Mouse (Mus musculus) embryo, embryonic 10 days (tissue): ENCODE data around the gene Gm7347.
"Not testable (repeated sequence)": the region's sequence is repeated elsewhere in the genome, so short reads cannot be mapped to it uniquely, and the experiment has no call there.

Experiments
- DNase-seq: peaks from one replicate; pipeline ENCODE4 v3.0.0-alpha.2; 2015; ENCODE audit warnings: low spot score

Gm7347 gene

DNA sequence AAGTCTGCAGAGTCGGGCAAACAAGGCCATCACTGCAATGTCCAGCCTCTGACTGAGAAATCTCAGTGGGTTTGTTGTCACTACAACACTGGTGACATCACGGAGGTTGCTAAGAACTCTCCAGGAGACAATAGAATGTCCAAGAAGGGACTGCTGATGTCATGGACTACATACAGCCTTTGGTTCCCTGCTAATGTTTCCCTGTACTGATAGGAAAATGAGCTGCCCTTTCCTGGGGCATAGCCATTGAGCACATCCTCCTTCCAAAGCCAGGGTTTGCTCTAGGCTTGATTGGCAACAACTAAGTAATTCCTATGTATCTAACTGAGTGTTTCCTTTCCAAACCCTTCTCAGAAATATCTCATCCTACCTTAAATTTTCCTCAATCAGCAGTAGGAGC is at the start of gene Gm7347:
Gene Gm7347 (minus strand): TSS at position 101 of the 400 bp plus-strand sequence.
- DNase-seq: not testable (repeated sequence)

GRCm38 (mm10) chr5:26105262-26105661 is 46.9 kb upstream of the Gm7347 start, which contains the start of gene 5031410I06Rik:
Gene 5031410I06Rik, minus strand, starts transcription at chr5:26105362.
- DNase-seq: not testable (repeated sequence)

- DNase-seq: not testable (repeated sequence)
These were observed 30.8 kb upstream of the Gm7347 start, which contains the start of gene Gm10471 for GRCm38 (mm10) chr5:26089191-26089590. Gene Gm10471, minus strand, starts transcription at chr5:26089291.

DNA sequence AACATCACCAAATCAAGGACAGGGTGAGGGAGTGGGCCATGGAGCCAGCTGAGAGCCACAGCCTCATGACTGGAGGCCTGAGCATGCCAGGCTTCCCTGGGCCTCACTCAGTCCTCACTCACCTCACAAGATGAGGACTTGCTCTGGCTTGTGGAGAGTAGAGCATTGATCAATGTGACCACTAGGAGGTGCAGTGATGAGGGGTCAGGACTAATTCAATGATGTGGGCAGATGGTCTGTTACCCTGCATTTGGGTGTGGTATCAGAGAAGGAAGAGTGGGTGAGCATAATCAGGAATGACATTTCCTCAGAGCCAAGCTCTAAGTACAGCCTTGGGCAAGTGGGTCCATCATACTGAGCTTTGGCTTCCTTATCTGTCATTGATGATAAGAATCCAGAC is 20.6 kb upstream of the Gm7347 start:
- DNase-seq: peak; percentile 42

DNA sequence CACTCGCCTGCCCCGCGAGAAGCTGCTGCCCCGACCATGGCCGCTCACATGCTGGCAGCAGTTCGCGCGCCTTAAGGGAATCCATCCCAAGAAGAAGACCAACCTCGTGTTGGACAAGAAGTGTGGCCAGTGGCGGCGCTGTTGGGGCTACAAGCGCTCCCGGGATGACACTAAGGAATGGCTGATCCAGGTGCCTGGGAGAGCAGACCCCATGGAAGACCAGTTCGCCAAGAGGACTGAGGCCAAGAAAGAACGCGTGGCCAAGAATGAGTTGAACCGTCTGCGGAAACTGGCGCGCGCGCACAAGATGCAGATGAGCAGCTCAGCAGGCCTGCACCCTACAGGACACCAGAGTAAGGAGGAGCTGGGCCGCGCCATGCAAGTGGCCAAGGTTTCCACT is 12.3 kb upstream of the Gm7347 start:
- no peak for DNase-seq

- DNase-seq: not testable (repeated sequence)
These were observed 18.9 kb downstream of the Gm7347 start, which contains the start of gene Speer4a for GRCm38 (mm10) chr5:26039458-26039857. Gene Speer4a, minus strand, starts transcription at chr5:26039558.

- not testable (repeated sequence) for DNase-seq
These were observed 35.6 kb downstream of the Gm7347 start, which contains the start of gene Gm5862 for GRCm38 (mm10) chr5:26022816-26023215. Gene Gm5862, minus strand, starts transcription at chr5:26022916.

DNA sequence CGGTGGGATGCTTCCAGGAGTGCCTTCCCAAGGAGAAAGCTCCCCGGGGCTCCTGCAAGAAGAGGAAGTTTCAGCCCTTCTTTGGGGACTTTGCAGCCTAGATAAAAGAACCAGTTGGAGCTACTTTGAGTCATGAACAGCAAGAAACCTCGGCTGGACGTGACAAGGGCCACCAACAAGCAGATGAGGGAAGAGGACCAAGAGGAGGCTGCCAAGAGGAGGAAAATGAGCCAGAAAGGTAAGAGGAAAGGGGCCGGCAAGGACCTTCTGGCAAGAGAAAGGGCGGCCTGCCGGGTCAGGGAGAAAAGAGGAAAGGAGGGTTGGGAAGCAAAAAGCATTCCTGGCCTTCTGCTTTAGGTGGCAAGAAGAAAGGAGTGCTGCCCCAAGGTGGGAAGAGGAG is 50.7 kb downstream of the Gm7347 start:
- not testable (repeated sequence) for DNase-seq

DNA sequence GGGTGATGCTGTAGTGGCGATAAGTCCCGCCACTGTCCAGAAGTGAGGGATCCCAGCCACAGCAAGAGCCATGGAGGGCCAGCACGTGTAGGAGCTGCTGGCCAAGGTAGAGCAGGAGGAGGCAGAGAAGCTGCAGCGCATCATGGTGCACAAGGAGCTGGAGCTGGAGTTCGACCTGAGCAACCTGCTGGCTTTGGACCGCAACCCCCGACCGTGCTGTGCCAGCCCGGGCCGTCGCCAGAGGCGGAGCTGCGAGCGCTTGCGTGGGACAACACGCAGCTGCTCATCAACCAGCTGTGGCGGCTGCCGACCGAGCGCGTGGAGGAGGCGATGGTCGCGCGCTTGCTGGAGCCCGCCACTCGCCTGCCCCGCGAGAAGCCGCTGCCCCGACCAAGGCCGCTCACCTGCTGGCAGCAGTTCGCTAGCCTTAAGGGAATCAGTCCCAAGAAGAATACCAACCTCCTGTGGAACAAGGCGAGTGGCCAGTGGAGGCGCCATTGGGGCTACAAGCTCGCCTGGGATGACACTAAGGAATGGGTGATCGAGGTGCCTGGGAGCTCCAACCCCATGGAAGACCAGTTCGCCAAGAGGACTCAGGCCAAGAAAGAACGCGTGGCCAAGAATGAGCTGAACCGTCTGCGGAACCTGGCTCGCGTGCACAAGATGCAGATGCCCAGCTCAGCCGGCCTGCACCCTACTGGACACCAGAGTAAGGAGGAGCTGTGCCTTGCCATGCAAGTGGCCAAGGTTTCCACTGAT is 51.3 kb downstream of the Gm7347 start:
- DNase-seq: peak; percentile 71

GRCm38 (mm10) chr5:26004698-26005097 is 53.7 kb downstream of the Gm7347 start, which contains the start of gene Gm1979:
Gene Gm1979, minus strand, starts transcription at chr5:26004798.
- not testable (repeated sequence) for DNase-seq
